Mouse (Mus musculus): ENCODE measurements at regions not wholly inside any gene's neighbourhood (a gene's known extent, or its start where the extent isn't known, plus 50 kb on each side); places are given as distances from the start of the nearest gene placed in this dataset.

DNA sequence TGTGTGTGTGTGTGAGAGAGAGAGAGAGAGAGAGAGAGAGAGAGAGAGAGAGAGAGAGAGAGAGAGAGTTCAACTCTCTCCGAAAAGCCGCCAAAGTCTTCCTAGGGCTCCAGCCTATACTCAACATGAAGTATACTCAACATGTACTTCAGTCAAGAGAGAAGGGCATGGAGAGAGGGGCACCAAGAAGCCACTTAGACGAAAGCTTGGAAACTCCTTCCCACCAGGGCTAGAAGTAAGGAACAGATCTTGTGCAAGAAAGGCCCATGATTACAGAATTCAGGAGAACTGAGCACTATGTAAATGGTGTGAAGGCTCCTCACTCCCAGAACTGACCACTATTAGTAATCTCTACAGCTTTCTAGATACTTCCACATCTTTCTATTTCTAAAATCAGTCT, 467.4 kb upstream of the Hs6st1 start:
- DNase-seq = no peak

DNA sequence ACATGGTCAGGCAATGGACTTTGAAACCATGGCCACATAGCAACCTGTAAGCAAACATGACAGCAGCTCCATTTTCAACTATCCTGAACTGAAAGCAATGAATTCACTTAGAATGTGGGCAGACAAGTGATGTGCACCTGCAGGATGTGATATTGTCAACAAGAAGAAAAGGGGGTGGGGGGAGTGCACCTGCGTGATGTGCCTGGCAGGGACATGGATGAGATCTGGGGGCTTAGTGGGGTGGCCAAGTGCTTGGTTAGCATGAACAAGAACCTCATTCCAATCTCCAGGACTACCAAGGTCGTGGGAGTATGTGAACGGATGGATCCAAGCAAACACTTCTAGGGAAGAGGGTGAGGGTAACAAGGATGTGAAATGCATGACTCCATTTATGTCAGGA, 453.1 kb upstream of the Hs6st1 start:
- DNase-seq = no peak

DNA sequence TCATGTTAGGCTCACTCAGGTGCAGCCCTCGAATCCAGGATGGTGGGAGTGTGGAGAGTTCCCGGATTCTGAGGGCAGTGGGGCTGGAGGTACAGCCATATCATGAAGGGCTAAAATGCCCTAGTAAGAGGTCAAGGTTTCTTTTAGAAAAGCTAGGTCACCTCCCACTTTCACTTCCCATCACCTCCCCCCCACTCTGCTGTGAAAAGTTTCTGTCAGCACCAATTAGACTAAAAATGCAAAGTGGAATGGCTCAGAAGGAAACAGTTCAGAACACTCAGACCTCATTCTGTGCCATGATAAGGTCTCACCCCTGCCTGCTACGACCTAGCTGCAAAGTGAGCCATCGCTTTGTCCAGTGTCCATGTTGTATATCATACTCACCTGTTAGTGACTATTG, 448.7 kb upstream of the Hs6st1 start:
- DNase-seq = no peak

DNA sequence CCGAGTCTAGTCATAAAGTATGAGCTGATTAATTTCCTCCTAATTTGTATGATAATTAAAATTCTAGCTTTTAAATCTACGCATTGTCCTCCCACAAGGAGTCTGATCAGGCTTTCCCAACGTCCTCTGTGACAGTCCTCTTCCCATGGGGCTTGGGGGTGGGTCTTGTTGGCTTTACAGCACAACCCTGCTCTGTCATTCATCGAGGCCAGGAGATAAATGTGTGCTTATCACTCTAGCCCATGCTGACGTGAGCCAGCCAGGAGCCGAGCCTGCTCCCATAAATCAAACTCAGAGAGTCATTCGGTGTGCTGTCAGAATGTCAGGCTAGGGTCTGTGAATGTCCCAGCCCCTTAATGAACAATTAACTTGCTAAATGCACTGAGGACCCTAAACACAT, 425.6 kb upstream of the Hs6st1 start:
- no peak for DNase-seq

DNA sequence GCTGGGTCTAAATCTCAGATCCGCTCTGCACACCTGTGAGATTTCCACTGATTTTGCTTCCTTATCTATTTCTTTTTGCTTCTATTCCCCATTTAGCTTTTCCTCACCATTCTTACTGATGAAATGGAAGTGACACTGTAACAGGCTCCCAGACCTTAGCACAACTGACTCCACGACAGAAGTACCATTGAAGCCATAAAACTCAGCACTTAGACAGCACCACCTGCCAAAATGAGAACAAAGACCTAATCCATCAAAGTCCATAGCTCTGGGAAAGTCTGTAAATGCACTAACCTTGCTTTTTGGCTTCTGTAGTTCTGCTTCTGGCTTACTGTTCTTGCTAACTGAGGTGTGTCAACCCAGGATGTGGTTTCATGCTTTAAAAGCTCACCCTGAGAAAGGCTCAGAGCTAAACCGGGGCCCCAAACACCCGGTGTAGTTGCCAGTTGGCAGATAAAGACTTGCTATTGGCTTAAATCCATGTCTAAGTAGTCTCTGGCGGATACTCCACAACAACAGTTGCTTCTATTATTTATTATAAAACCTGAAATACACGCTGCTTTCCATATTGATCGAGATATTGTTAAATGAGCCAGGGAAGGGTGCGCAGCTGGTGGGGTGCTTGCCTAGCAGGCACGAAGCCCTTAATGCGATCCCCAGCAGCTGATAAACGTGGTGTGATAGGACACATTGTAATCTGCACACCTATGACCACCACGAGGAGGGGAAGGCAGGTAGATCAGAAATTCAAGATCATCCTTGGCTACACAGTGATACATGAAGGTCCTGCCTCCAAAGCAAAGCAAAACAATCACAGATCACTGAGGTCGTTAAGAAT, 414.9 kb upstream of the Hs6st1 start:
- DNase-seq = peak; percentile 11

DNA sequence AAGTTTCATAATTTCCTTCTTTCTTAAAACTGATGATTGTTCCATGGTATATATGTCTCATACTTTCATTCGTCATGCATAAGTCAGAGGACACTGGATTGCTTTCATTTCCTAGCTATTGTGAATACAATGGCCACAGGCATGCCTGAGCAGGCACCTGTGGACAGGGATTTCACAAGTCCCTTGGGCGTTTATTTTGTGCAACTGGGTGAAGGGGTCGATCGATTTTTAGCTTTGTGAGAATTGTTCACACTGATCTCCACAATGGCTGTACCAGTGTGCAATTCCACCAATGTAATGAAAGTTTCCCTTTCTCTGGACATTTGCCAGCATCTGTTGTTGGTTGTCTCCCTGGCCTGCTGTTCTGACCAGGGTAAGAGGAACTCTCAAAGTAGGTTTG, 405.2 kb upstream of the Hs6st1 start:
- no peak for DNase-seq

DNA sequence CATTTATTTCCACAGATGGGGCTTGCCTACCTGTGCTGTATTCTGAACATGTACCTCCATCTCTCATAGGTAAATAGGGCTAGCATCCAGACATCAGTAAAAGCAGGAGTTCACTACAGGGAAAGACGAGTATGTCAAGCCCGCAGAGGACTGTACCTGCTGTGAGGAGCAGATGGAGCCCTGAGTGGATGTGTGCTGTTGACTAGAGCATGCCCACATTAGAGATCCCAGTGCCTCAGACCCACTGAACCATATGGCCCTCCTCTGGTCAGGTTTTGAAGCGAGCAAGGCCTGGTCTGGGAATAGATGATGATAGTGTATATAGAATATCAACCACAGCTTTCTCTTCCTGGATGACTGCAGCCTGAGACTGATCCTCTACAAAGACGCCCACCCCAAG, 394.7 kb upstream of the Hs6st1 start:
- peak; percentile 78 for DNase-seq

DNA sequence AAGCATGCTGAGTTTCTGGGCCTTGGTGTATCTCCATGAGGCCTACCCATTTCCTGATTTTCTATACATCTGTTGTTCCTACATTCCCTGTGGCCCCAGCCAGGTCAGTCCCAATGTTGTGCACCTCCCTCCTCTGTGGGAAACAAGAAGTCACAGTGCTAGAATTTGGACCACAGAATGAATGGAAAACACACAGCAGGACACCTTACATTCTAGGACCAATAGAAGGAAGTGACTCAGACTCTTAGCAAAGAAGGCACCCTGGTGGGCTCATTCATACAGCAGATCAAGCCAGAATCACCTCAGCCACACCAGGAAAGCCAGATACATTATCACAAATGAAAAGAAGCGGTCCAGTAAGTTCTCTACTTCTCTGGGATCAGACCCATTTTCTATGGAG, 394.2 kb upstream of the Hs6st1 start:
- DNase-seq = no peak

DNA sequence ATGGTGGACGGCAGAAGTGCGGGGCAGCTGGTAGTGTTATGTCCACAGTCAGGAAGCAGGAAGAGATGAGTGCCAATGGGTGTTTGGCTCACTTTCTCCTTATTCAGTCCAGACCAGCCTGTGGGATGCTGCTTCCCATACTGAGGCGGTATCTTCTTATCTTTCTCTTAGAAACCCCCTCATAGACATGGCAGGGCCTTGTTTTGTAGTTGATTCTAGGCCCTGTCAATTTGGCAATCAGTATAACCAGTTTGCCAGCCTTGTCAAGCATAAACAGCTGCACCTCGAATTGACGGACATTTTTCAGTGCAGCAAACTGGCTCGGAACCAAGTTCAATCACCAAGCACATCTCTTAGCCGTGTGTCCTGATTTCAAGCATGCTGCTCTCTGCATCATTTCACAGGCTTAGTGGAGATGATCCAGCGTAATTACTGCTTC, 385.7 kb upstream of the Hs6st1 start:
- peak; percentile 37 for DNase-seq

DNA sequence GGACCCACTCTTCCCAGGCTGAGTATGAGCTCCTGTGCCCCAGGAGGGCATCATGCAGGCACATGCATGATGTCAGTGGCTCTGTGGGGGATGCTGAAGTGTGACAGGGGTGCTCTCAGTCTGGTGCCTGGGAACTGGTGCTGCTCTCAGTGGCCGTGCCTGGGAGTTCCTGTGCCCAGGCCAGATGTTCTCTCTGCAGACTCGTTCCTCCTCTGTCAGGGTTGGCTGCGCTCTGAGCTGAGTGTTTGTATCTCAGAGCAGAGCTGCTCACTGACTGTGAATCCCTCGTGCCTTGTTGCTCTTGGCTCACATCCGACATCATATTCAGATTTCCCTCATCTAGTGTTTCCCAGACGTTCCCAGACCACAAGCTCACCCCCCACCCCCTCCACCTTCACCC, 382.5 kb upstream of the Hs6st1 start:
- no peak for DNase-seq

DNA sequence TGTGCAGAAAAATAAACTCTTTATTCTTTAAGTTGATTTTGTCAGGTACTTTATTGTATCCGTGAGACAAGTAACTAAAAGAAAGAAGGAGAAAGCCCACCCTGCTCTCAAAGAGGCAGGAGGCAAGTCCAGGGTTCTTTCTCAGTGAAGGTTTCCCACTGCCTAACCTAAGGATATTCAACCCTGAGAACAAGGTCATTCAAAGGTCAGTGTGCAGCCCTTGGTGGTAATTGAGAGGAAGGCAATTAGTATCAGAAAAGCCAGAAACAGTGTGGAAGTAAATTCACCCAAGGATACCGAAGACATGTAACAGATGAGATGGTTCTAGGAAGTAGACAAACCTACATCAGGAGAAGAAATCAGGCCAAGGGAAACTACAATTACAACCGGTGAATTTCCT, 373.9 kb upstream of the Hs6st1 start:
- no peak for DNase-seq

DNA sequence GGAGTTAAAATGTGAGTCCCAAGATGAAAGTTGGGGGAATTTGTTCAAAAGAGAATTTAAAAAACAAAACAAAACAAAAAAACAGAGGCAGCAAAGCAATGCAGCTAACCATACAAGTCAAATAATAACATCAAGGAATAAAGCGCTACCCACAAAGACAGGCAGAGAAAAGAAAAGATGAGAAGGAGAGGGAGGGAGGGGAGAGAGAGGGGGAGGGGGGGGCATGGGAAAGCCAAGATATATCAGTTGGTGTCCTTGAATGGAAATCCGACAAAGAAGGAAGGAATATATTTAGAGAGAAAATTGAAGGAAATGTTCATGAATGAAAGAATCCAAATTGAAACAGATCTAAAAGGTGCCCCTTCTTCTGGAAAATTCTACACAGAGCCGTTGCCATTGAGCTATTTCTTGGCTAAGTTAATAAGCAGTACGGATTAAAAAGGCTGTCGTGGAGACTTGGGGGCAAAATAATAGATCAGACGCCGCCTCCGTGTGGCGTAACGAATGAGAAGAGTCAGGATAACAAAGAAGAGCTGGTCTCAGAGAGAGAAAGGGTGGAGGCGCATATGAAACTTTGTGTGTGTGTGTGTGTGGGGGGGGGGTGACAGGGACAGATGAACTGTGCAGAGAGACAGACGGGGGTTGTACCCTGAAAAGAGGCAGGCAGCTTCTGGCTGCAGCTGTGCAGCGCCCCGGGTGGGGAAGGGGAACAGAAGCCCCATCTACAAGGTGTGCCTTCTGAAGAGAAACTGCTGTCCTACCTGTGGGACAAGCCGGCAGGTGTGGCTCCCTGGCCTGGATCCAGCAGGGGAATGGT, 373.2 kb upstream of the Hs6st1 start:
- DNase-seq = no peak

DNA sequence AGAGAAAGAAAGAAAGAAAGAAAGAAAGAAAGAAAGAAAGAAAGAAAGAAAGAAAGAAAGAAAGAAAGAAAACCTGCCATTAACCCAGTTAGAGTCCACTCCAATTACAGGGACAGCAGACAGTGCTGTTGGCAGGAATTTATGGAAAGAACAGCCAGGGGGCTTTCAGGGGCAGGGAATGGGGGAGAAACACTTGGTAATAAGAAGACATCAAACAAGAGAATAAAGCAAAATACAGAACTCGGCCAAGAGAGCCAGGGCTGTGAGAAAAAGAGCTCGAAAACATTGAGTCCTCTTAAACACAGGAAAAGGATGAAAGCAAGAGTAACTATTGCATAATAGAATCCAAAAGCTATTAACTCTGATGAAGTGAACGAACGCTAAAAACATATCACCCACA, 371.0 kb upstream of the Hs6st1 start:
- no peak for DNase-seq

DNA sequence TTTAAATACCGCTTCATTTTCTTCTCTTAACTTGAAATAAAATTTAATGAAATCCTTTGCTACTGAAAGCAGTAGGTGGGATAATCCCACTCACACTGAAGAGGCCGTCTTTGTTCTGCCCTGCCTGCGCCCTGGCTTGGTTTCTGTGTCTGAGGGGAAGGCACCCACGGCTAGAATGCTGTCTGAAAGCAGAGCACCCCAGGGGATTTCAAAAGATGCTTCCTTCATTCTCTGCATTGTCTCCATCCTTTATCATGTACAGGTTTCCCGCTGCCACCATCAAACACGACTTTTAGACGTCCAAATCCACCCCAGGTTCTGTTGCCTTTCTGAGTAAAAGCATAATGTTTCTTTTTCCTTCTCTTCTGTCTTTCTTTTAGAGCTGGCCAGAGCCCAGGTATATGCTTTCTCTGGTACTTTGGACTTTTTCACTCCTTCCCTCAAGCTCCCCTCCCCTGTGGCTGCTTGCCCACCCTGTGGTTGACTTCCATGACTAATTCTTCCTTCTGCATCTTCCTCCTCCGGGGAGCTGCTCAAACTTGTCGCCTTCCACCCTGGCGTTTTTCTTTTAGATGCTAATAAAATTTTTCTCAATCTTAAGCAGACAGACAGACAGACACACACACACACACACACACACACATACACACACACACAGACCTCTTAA, 370.2 kb upstream of the Hs6st1 start:
- no peak for DNase-seq

DNA sequence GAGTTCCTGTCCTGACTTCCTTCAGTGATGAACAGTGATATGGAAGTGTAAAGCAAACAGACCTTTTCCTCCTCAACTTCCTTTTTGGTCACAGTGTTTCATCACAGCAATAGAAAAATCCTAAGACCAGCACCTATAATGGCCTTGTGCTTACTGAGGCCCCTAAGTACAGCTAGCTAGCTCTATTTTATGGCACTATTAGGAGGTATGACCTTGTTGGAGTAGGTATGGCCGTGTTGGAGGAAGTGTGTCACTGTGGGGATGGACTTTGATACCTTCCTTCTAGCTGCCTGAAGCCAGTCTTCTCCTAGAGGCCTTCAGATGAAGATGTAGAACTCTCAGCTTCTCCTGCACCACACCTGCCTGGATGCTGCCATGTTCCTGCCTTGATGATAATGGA, 365.6 kb upstream of the Hs6st1 start:
- no peak for DNase-seq

DNA sequence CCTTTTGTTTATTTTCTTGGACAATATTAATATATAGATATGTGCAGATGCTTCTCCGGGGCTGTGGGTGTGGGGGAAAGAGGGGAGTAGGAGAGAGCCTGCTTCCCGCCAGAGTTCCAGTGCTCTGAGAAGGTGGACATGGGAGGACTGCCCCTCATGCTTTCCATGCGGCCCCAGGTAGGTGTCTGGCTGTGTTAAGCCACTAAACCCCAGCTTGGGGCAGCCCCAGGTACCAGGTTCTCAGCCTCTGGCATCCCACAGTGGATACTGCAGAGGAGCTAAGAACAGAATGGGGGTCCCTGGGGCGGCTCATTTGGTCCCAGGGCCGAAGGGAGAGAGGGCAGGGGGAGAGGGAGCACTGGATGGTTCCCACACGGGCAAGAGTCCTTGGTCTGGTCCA, 361.9 kb upstream of the Hs6st1 start:
- DNase-seq = no peak

DNA sequence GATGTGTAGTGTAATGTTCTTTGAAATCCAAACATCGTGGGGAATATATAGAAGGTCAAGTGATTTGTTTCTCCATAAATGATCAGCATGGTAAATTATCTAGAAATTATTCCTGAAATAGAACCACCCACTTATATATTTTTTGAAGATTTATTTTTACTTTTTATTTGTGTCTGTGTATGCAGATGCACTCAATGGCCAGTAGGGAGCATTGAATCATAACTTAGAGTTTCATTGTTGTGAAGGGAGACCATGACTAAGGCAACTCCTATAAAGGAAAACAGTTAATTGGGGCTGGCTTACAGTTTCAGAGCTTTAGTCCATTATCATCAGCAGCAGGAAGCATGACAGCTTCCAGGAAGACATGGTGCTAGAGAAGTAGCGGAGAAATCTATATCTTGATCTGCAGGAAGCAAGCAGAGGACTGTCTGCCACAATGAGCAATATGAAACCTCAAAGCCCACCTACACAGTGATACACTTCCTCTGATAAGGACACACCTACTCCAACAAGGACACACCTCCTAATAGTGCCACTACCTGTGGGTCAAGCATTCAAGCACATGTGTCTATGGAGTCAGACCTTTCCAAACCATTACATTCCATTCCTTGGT, 359.9 kb upstream of the Hs6st1 start:
- no peak for DNase-seq

DNA sequence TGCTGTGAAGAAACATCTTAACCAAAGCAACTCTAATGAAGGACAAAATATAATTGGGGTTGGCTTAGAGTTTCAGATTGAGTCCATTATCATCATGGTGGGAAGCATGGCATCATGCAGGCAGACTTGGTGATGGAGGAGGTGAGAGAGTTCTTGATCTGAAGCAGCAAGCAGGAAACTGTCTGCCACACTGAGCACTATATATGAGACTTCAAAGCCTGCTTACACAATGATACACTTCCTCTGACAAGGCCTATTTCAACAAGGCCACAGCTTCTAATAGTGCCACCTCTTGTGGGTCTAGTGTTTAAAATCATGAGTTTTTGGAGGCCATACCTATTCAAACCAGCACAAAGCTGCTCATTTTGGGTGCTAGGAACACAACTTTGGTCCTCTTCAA, 359.0 kb upstream of the Hs6st1 start:
- no peak for DNase-seq

DNA sequence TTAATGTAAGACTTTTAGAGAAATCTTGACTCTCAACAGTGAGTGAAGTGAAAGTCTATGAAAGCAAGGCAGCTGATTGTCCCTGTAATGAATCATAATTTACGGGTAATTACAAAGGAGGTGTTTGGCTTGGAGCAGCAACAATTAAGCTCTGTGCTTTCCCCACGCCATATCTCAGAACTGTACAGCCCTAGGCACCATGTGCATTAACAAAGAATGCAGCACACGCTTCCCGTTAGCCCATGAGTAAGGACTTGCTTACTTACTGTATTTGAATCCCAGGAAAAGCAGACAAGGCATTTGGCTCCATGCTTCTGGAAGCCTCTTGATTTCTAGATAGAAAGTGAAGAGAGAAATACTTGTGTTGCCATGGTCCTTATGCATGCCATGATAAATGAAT, 354.2 kb upstream of the Hs6st1 start:
- no peak for DNase-seq

DNA sequence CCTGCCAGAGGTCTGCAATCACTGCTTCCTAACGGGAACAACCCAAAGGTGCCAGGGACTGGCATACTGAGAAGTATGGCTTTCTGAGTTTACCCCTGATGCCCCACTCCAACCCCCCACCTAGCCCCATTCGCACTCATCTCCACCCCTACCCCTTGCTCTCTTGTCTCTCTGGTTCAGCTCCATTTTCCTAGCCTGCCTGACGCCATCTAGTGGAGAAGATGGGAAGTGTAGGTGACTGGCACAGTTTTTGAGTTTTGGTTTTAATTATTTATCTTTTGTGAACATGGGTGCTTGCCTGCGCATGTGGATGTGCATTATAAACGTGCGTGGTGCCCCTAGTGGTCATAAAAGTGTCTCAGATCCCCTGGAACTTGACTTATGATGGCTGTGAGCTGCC, 352.3 kb upstream of the Hs6st1 start:
- no peak for DNase-seq

DNA sequence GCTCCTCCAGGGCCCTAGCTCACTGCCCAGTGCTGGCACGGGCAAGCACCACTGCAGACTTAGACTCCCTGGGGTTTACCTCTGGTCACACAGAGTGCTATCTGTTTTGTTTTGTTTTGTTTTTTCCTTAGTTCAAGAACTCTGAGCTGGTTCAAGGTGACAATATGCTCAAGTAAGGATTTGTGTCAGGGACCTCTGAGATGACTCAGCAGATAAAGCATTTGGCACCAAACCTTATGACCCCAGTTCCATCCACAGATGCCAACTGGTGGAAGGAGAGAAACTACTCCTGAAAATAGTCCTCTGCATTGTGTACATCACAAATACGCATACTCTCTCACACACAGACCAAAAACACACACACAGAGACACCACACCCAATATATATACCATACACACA, 351.0 kb upstream of the Hs6st1 start:
- DNase-seq = no peak

DNA sequence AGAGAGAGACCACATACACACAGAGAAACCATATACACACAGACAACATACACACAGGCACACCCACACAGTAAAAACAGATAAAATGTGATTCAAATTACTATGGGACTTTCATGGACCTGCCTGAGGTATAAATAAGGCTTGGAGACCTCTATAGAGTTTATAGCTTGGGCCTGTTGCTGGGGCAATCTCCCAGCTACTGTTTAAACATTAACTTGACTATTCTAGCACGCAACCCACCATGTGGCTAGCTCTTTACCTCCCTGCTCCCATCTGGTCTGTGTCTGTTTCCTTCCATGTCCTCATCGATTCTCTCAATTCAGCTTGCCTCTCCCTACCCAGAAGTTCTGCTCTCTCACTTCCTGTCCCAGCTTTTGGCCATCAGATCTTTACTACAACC, 350.5 kb upstream of the Hs6st1 start:
- DNase-seq = no peak

DNA sequence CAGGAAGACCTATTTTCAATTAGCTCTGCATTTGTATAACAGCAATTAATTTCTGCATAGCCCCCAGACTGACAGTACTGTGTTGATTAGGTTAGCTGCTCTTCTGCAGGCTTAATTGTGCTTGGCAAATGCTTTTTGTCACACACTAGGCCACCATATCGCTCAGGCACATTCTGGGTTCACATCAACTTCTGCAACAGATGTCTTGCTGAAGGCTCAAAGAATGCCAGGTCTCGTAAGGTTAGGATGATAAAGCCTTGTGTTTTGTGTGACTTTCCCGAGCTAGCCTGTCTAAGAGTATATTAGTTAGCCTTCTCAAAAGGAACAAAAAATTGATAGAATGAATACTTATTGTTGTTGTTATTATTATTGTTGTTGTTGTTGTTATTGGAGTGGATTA, 348.1 kb upstream of the Hs6st1 start:
- DNase-seq = no peak

All from cerebellum, adult 9-11 months (tissue).